Mouse (Mus musculus) embryonic facial prominence, embryonic 15.5 days (tissue): ENCODE data around the gene Gabbr2. TPM values are rescaled to one million over a fixed set of nuclear protein-coding genes. Genes with fewer than 3 reads are reported as not detected.

ENCODE experiments used
- ATAC-seq: fragments of 200-750 bp; cut with Nextera tagmentation; 2 replicates; pipeline ENCODE4 v1.8.0; 2017; ENCODE audit warnings: low read depth, moderate TSS enrichment; ENCODE audit not compliant: insufficient number of reproducible peaks, low FRiP score, low TSS enrichment
- H3K27ac ChIP-seq: fragments of 300-500 bp; sonication (generic); replicated peaks from 2 replicates; pipeline ENCODE4 v1.5.1; 2015; ENCODE audit warnings: mild to moderate bottlenecking, inconsistent platforms
- H3K27me3 ChIP-seq: fragments of 300-500 bp; sonication (generic); 2 replicates; pipeline ENCODE4 v1.6.1; 2015; ENCODE audit warnings: inconsistent platforms
- H3K36me3 ChIP-seq: fragments of 300-500 bp; sonication (generic); 2 replicates; pipeline ENCODE4 v1.6.1; 2015; ENCODE audit warnings: mild to moderate bottlenecking, inconsistent platforms
- H3K4me1 ChIP-seq: fragments of 300-500 bp; sonication (generic); 2 replicates; pipeline ENCODE4 v1.6.1; 2015; ENCODE audit warnings: inconsistent platforms
- H3K4me2 ChIP-seq: fragments of 300-500 bp; sonication (generic); replicated peaks from 2 replicates; pipeline ENCODE4 v1.6.1; 2015; ENCODE audit warnings: mild to moderate bottlenecking, inconsistent platforms
- H3K4me3 ChIP-seq: fragments of 300-500 bp; sonication (generic); replicated peaks from 2 replicates; pipeline ENCODE4 v1.5.1; 2015; ENCODE audit warnings: mild to moderate bottlenecking, inconsistent platforms
- H3K9ac ChIP-seq: fragments of 300-500 bp; sonication (generic); 2 replicates; pipeline ENCODE4 v1.6.1; 2015; ENCODE audit warnings: inconsistent platforms
- H3K9me3 ChIP-seq: fragments of 300-500 bp; sonication (generic); replicated peaks from 2 replicates; pipeline ENCODE4 v1.6.1; 2016; ENCODE audit warnings: inconsistent platforms
- WGBS: fragments of 180-500 bp; shearing (Covaris S2); methylation state at CpG from one replicate; pipeline ENCODE4 v1.1.7; 2015; 5-methylcytosine and 5-hydroxymethylcytosine counted together
- polyA plus RNA-seq: library from polyadenylated mRNA; unstranded; fragments of >200 nt; fragmentation: Nextera tagmentation; extraction: Ambion mirVana; gene quantifications from 2 replicates; pipeline ENCODE4 v1.2.1, GENCODE M21; 2015

The Gabbr2 gene
- polyA plus RNA-seq, 1 experiment from 2014 or later, result 0.27 TPM

DNA sequence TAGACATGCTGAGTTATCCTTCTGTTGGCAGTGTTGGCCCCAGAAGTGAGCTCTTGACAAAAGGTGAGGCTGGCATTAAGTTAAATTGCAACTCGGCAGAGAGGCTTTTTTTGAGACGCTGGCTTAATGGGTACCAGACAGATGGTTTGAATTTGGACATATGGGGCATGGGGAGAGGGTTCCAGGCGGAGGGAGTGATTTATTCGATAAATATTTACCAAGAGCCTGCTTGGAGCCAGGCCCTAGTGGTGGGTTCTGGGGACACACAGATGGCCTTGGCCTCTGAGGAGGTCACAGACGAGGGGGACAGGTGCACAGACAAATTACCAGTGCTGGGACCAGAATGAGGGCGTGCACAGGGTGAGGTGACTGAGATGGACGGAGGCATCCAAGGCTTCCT lies 282.2 kb downstream of the Gabbr2 start:
- ATAC-seq, result no peak
- H3K36me3 ChIP-seq, result no peaks in the 10 kb centered on the region
- no peak overlapping the region for H3K9ac ChIP-seq
- H3K4me3 ChIP-seq, result no peak overlapping the region
- H3K27ac ChIP-seq, result no peak overlapping the region
- WGBS, result 56% methylated on average over 7 of the region's 7 CpGs
- H3K9me3 ChIP-seq, result no peaks in the 10 kb centered on the region
- no peak overlapping the region for H3K4me2 ChIP-seq
- H3K27me3 ChIP-seq, result no peaks in the 10 kb centered on the region
- H3K4me1 ChIP-seq, result no peaks in the 10 kb centered on the region

DNA sequence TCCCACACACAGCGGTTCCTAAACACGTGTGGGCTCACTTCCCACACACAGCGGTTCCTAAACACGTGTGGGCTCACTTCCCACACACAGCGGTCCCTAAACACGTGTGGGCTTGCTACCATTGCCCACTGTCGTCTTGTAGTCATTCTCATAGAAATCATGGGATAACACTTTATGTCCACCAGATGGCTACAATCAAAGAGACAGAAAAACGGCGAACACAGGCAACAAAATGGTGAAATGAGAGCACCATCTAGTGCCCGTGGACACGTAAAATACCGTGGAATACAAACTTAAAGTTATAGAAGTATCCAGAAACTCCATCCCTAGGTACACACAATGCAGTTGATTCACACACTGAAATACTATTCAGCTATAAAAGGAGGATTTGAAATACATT lies 285.9 kb downstream of the Gabbr2 start:
- no peak for ATAC-seq
- no peak overlapping the region for H3K4me2 ChIP-seq
- H3K27ac ChIP-seq, result no peak overlapping the region
- no peaks in the 10 kb centered on the region for H3K36me3 ChIP-seq
- H3K4me3 ChIP-seq, result no peak overlapping the region
- no peaks in the 10 kb centered on the region for H3K27me3 ChIP-seq
- no peaks in the 10 kb centered on the region for H3K4me1 ChIP-seq
- no peaks in the 10 kb centered on the region for H3K9me3 ChIP-seq
- 66% methylated on average over 12 of the region's 12 CpGs for WGBS
- no peak overlapping the region for H3K9ac ChIP-seq

DNA sequence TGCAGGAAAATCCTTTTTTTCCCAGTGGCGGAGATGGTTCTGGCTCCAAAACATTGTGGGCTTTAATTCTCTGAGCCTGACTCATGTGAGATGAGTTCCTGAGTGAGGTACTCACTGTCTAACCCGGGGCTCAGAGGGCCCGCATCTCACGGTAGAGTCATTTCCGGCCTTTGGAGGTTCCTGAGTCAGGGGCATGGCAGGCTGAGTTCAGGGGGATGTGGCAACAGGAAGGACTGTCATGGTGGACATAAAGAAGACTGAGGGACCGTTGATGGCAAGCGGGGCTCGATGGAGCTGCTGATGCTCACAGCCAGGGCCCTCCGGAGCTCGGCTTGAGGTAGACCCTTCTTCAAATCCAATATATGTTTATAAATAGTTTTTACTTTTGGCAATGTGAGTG lies 288.5 kb downstream of the Gabbr2 start:
- 88% methylated on average over 10 of the region's 10 CpGs for WGBS
- no peak overlapping the region for H3K9ac ChIP-seq
- no peaks in the 10 kb centered on the region for H3K27me3 ChIP-seq
- H3K9me3 ChIP-seq, result no peaks in the 10 kb centered on the region
- no peak for ATAC-seq
- no peak overlapping the region for H3K4me2 ChIP-seq
- H3K4me3 ChIP-seq, result no peak overlapping the region
- H3K36me3 ChIP-seq, result no peaks in the 10 kb centered on the region
- no peaks in the 10 kb centered on the region for H3K4me1 ChIP-seq
- H3K27ac ChIP-seq, result no peak overlapping the region

DNA sequence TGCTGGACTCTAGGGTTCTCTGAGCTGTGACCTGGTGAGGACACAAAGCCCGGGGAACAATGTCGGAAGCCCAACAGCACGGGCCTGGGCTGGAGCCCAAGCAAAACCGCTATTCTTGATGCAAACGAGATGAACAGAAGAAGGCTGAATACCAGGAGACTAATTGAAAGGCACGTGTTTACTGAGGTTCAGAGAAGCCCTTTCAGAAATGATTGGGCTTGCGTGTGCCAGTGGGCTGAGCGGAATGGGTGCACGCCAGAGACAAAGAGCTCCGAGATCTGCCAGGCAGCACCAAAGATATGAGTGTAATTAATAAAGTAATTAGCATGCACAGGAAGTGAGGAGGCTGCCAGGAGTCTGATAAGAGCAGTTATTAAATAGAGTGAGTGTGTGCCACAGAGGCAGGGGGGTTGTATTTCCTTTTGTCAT lies 291.4 kb downstream of the Gabbr2 start:
- no peak overlapping the region for H3K4me2 ChIP-seq
- no peaks in the 10 kb centered on the region for H3K9me3 ChIP-seq
- H3K9ac ChIP-seq, result no peak overlapping the region
- H3K27me3 ChIP-seq, result no peaks in the 10 kb centered on the region
- H3K36me3 ChIP-seq, result no peaks in the 10 kb centered on the region
- no peak overlapping the region for H3K27ac ChIP-seq
- 80% methylated on average over 10 of the region's 10 CpGs for WGBS
- no peak overlapping the region for H3K4me3 ChIP-seq
- H3K4me1 ChIP-seq, result no peaks in the 10 kb centered on the region
- no peak for ATAC-seq

DNA sequence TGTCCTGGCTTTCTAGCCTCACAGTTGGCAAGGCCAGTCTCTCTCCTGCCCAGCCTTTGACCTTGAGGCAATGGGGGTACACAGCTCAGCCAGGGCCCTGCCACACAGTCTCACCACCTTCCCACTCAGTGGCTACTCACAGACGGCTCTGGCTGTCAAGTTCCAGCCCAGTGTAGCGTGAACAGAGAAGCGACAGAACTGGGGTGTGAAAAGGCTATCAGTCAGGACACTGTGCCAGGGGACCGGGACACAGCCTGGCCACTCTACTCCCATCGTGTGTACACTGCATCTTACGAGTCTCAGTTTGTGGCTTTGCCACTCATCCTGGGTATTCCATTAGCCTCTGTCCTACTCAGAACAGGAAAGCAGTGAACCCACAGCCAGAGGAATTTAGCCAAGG lies 295.2 kb downstream of the Gabbr2 start:
- WGBS, result 80% methylated on average over 6 of the region's 6 CpGs
- ATAC-seq, result no peak
- H3K36me3 ChIP-seq, result no peaks in the 10 kb centered on the region

DNA sequence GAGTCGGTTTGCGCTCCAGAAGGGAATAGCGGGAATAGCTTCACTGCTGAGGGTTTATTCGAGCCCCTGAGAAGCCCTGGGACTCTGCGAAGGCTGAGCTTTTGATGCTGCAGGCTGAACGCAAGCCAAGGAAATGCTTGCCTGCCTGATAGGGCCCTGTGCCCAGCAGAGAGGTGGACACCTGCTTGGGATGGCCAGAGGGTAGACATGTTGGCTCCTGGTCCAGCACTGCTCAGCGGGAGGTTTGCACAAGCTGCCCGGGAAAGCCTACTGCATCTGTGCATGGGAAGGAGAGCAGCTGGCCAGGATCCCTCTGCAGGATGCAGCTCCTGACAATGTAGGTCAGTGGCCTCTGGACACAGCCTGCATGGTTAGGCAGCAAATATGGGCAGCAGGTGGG lies 301.1 kb downstream of the Gabbr2 start:
- Histone ChIP-seq H3K9me3 (no peaks in the 10 kb centered on the region), H3K36me3 (no peaks in the 10 kb centered on the region), H3K4me3 (no peak overlapping the region), H3K4me1 (no peaks in the 10 kb centered on the region), H3K27me3 (peaks cover 11% of the 10 kb centered on the region), H3K27ac (no peak overlapping the region), H3K4me2 (no peak overlapping the region), H3K9ac (no peak overlapping the region)
- 77% methylated on average over 8 of the region's 8 CpGs for WGBS
- no peak for ATAC-seq

More for the DNA sequence above, 295.2 kb downstream of the Gabbr2 start:
- Histone ChIP-seq H3K9ac (no peak overlapping the region), H3K9me3 (no peaks in the 10 kb centered on the region), H3K27me3 (no peaks in the 10 kb centered on the region), H3K4me3 (no peak overlapping the region), H3K4me2 (no peak overlapping the region), H3K27ac (no peak overlapping the region), H3K4me1 (no peaks in the 10 kb centered on the region)

DNA sequence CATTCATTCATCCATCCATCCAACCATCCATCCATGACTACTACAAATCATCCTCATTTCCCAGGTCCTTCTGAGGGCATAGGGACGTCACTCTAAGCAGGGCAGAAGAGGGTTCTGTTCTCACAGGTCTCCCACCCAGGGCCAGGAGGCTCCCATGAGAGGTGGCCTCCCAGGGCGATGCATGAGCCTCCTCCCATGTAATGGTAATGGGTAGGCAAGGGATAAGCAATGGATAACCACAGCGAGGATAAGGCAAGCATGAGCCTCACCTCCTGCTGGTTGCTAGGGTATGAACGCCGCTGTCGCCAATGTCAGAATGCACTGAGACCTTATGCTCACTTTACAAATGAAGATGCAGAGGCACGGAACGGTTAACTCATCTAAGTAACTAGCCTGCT lies 301.7 kb downstream of the Gabbr2 start:
- Histone ChIP-seq H3K27me3 (peaks cover 11% of the 10 kb centered on the region), H3K4me2 (no peak overlapping the region), H3K9me3 (no peaks in the 10 kb centered on the region), H3K4me3 (no peak overlapping the region), H3K4me1 (no peaks in the 10 kb centered on the region), H3K27ac (no peak overlapping the region), H3K36me3 (no peaks in the 10 kb centered on the region), H3K9ac (no peak overlapping the region)
- WGBS, result 84% methylated on average over 8 of the region's 8 CpGs
- ATAC-seq, result no peak

DNA sequence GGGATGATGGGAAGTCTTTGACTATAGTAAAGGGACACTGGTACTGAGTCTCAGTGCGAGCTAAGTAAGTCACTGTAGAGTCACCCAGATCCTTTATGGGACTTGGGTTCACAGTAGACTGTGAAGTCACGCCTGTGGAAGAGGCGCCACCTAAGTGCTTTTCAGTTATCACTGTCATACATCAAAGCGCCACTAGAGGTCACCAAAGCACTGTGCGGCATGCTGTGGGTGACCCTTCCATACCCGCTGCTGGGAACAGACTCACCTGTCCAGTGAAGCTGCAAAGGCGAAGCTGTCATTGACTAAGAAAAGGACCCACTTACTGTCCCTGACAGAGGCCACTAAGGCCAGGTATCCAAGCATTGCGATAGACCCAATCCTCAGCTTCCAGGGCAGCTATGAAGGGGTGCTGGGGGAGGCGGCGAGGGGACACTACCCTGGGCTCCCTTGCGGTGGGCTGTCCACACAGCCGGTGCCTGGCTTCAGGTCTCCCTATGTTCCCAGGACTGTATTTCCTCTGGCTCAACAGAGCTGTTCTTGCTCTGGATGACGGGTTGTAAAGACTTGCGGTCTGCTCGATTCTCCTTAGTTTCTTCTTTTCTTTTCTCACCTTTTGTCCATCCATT lies 302.2 kb downstream of the Gabbr2 start:
- ATAC-seq, result no peak
- H3K9me3 ChIP-seq, result no peaks in the 10 kb centered on the region
- 42% methylated on average over 15 of the region's 15 CpGs for WGBS

DNA sequence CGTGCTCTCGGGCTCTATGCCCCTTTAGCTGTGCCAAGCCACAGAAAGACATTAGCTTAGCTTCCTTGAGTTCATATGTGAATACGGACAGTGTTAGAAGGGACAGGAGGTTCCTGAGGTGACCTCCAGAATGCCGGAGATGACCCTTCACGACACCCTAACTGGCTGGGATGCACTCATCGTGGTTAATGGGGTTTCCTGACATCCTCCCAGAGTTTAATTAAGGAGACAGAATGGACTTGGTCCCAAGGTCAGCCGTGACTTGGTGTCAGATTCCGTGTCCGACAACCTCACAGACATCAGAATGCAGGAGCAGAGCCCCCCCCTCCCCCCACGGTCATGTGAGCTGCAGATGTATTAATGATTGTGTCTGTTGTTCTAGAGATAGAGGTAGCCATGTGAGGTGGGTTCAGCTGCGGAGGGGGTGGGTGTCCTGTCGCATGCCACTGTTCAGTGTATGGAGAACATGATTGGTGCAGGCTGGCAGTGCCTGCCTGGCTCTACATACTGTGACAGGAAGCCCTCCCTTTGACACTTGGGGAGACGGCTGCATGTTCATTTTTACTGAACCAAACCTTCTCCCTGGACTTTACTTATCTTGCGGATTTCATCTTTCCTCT lies 303.4 kb downstream of the Gabbr2 start:
- Histone ChIP-seq H3K27ac (no peak overlapping the region), H3K4me1 (no peaks in the 10 kb centered on the region), H3K4me2 (no peak overlapping the region), H3K27me3 (peaks cover 11% of the 10 kb centered on the region), H3K9ac (no peak overlapping the region), H3K36me3 (no peaks in the 10 kb centered on the region), H3K4me3 (no peak overlapping the region), H3K9me3 (no peaks in the 10 kb centered on the region)
- 72% methylated on average over 14 of the region's 14 CpGs for WGBS
- ATAC-seq, result no peak

More for the DNA sequence above, 302.2 kb downstream of the Gabbr2 start:
- Histone ChIP-seq H3K27ac (no peak overlapping the region), H3K4me2 (no peak overlapping the region), H3K9ac (no peak overlapping the region), H3K27me3 (peaks cover 11% of the 10 kb centered on the region), H3K36me3 (no peaks in the 10 kb centered on the region), H3K4me3 (no peak overlapping the region), H3K4me1 (no peaks in the 10 kb centered on the region)

DNA sequence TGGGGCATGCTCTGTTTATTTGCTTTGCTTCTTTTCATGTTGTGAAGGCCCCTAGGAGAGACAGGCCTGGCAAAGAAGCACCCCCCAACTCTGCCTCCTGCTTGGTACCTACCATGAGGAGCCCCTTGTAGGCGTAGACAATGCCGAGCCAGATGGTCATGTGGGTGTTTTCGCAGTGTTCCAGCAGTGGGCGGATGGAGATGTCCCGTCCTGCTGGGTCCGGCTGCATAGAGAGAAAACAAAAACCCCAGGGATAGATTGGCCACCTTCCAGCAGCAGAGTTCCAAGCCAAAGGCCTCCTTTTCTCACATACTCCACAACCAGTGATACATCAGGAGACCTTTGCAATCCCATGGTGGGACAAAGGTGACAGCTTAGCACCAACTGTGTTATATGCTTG lies 307.5 kb downstream of the Gabbr2 start:
- H3K4me2 ChIP-seq, result no peak overlapping the region
- 69% methylated on average over 6 of the region's 6 CpGs for WGBS
- H3K9me3 ChIP-seq, result no peaks in the 10 kb centered on the region
- H3K9ac ChIP-seq, result no peak overlapping the region
- H3K27me3 ChIP-seq, result peaks cover 6% of the 10 kb centered on the region; the same call in 1 of the 2 replicates
- no peaks in the 10 kb centered on the region for H3K36me3 ChIP-seq
- no peak overlapping the region for H3K4me3 ChIP-seq
- no peak for ATAC-seq
- H3K27ac ChIP-seq, result no peak overlapping the region
- no peaks in the 10 kb centered on the region for H3K4me1 ChIP-seq

DNA sequence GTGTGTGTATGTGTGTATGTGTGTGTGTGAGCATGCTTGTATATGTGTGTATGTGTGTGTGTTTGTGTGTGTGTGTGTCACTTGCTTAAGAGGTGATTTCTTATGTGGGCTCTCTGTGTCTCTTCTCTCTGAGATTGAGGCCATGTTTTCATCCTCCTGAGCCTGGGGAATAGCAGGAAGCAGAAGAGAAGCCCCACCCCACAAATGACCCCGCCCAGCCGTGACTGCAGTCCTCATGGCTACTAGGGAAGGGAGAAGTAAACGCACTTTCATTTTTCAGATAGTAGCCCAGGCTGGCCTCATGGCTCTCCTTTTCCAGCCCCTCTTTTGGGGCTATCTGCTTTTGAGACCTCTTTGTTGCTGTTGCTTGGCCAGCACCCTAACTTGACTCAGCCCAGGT lies 315.0 kb downstream of the Gabbr2 start:
- 51% methylated on average over 3 of the region's 3 CpGs for WGBS
- H3K4me3 ChIP-seq, result no peak overlapping the region
- no peaks in the 10 kb centered on the region for H3K36me3 ChIP-seq
- H3K9ac ChIP-seq, result no peak overlapping the region
- ATAC-seq, result no peak
- H3K27me3 ChIP-seq, result no peaks in the 10 kb centered on the region
- no peaks in the 10 kb centered on the region for H3K4me1 ChIP-seq
- no peaks in the 10 kb centered on the region for H3K9me3 ChIP-seq
- H3K27ac ChIP-seq, result no peak overlapping the region
- H3K4me2 ChIP-seq, result no peak overlapping the region

DNA sequence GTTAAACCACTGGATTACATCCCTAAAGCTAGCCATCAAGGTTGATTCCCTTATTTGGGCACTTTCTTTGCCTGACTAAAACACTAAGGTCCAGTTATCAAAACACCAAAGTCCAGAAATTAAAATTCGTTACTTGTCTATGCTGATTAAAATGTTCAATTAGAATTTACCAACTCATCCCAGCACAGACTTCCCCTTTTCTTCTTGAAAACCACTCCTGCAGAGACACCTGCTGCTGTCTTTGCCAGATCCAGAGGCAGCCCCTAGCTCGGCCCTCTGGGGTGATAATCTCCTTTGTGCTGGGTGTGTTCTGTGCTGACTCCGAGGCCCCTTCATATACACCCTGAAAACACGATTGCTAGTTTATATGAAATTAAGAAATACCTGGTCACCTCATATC lies 315.7 kb downstream of the Gabbr2 start:
- Histone ChIP-seq H3K36me3 (no peaks in the 10 kb centered on the region), H3K4me1 (no peaks in the 10 kb centered on the region), H3K9ac (no peak overlapping the region), H3K27ac (no peak overlapping the region), H3K4me3 (no peak overlapping the region), H3K9me3 (no peaks in the 10 kb centered on the region), H3K4me2 (no peak overlapping the region), H3K27me3 (no peaks in the 10 kb centered on the region)
- ATAC-seq, result no peak
- 40% methylated on average over 4 of the region's 4 CpGs for WGBS
